Mouse (Mus musculus): Measurements from ENCODE around the gene Olfr374. TPM values are rescaled to one million over a fixed set of nuclear protein-coding genes. Genes with fewer than 3 reads are reported as not detected.
"Not testable (repeated sequence)": the region's sequence is repeated elsewhere in the genome, so short reads cannot be mapped to it uniquely, and the experiment has no call there.

Gene Olfr374
- polyA plus RNA-seq, 1 experiment from 2014 or later, result 0.28 TPM

GRCm38 (mm10) chr8:72110876-72111275, 4.0 kb downstream of the Olfr374 start:
- WGBS, result 81% methylated on average over 6 of the region's 6 CpGs
- H3K9me3 ChIP-seq (ENCODE audit: control insufficient read depth, low read length), result no peaks in the 10 kb centered on the region
- no peak overlapping the region for H3K27ac ChIP-seq (ENCODE audit: low read depth)
- H3K9ac ChIP-seq (ENCODE audit: low read length), result no peak overlapping the region
- H3K4me3 ChIP-seq (ENCODE audit: low read depth, low read length), result no peak overlapping the region
- no peak overlapping the region for H3K4me2 ChIP-seq (ENCODE audit: low read length)
- H3K36me3 ChIP-seq (ENCODE audit: control insufficient read depth, insufficient read depth, low read length), result no peaks in the 10 kb centered on the region
- ATAC-seq (replicated peaks; ENCODE audit: low FRiP score, low TSS enrichment, low read depth) (no peak), DNase-seq (ENCODE audit: low spot score) (no peak)
- no peaks in the 10 kb centered on the region for H3K27me3 ChIP-seq (replicated peaks; ENCODE audit: control insufficient read depth, insufficient read depth, low read length)
- no peaks in the 10 kb centered on the region for H3K4me1 ChIP-seq (replicated peaks; ENCODE audit: control insufficient read depth, insufficient read depth, low read length)

GRCm38 (mm10) chr8:72112486-72112885, 5.6 kb downstream of the Olfr374 start:
- ATAC-seq (replicated peaks; ENCODE audit: low FRiP score, low TSS enrichment, low read depth), result no peak
- Histone ChIP-seq H3K9ac (ENCODE audit: low read length) (no peak overlapping the region), H3K4me3 (ENCODE audit: low read depth, low read length) (no peak overlapping the region), H3K9me3 (ENCODE audit: control insufficient read depth, low read length) (no peaks in the 10 kb centered on the region), H3K4me2 (ENCODE audit: low read length) (no peak overlapping the region), H3K27me3 (replicated peaks; ENCODE audit: control insufficient read depth, insufficient read depth, low read length) (no peaks in the 10 kb centered on the region), H3K36me3 (ENCODE audit: control insufficient read depth, insufficient read depth, low read length) (no peaks in the 10 kb centered on the region), H3K27ac (ENCODE audit: low read depth) (no peak overlapping the region), H3K4me1 (replicated peaks; ENCODE audit: control insufficient read depth, insufficient read depth, low read length) (no peaks in the 10 kb centered on the region)
- no peak for DNase-seq (ENCODE audit: low spot score)
- WGBS, result 73% methylated on average over 3 of the region's 3 CpGs

GRCm38 (mm10) chr8:72115202-72115601, 8.4 kb downstream of the Olfr374 start:
- no peak overlapping the region for H3K27ac ChIP-seq (ENCODE audit: low read depth)
- no peaks in the 10 kb centered on the region for H3K4me1 ChIP-seq (replicated peaks; ENCODE audit: control insufficient read depth, insufficient read depth, low read length)
- no peak overlapping the region for H3K9ac ChIP-seq (ENCODE audit: low read length)
- DNase-seq (ENCODE audit: low spot score) (no peak), ATAC-seq (replicated peaks; ENCODE audit: low FRiP score, low TSS enrichment, low read depth) (no peak)
- WGBS, result 92% methylated on average over 2 of the region's 2 CpGs
- H3K4me2 ChIP-seq (ENCODE audit: low read length), result no peak overlapping the region
- H3K9me3 ChIP-seq (ENCODE audit: control insufficient read depth, low read length), result no peaks in the 10 kb centered on the region
- H3K36me3 ChIP-seq (ENCODE audit: control insufficient read depth, insufficient read depth, low read length), result no peaks in the 10 kb centered on the region
- no peaks in the 10 kb centered on the region for H3K27me3 ChIP-seq (replicated peaks; ENCODE audit: control insufficient read depth, insufficient read depth, low read length)
- no peak overlapping the region for H3K4me3 ChIP-seq (ENCODE audit: low read depth, low read length)

GRCm38 (mm10) chr8:72118616-72119015, 11.8 kb downstream of the Olfr374 start:
- no peak for DNase-seq (ENCODE audit: low spot score)
- H3K4me2 ChIP-seq (ENCODE audit: low read length), result no peak overlapping the region
- H3K36me3 ChIP-seq (ENCODE audit: control insufficient read depth, insufficient read depth, low read length), result no peaks in the 10 kb centered on the region
- H3K4me1 ChIP-seq (replicated peaks; ENCODE audit: control insufficient read depth, insufficient read depth, low read length), result no peaks in the 10 kb centered on the region
- H3K9ac ChIP-seq (ENCODE audit: low read length), result no peak overlapping the region
- H3K27me3 ChIP-seq (replicated peaks; ENCODE audit: control insufficient read depth, insufficient read depth, low read length), result no peaks in the 10 kb centered on the region
- 43% methylated on average over 4 of the region's 4 CpGs for WGBS
- H3K27ac ChIP-seq (ENCODE audit: low read depth), result no peak overlapping the region
- H3K4me3 ChIP-seq (ENCODE audit: low read depth, low read length), result no peak overlapping the region
- no peaks in the 10 kb centered on the region for H3K9me3 ChIP-seq (ENCODE audit: control insufficient read depth, low read length)
- no peak for ATAC-seq (replicated peaks; ENCODE audit: low FRiP score, low TSS enrichment, low read depth)

- H3K4me3 ChIP-seq (ENCODE audit: low read depth, low read length); H3K9ac ChIP-seq (ENCODE audit: low read length); ATAC-seq (replicated peaks; ENCODE audit: low FRiP score, low TSS enrichment, low read depth); H3K4me1 ChIP-seq (replicated peaks; ENCODE audit: control insufficient read depth, insufficient read depth, low read length); H3K27me3 ChIP-seq (replicated peaks; ENCODE audit: control insufficient read depth, insufficient read depth, low read length); H3K4me2 ChIP-seq (ENCODE audit: low read length); DNase-seq (ENCODE audit: low spot score); H3K9me3 ChIP-seq (ENCODE audit: control insufficient read depth, low read length); H3K36me3 ChIP-seq (ENCODE audit: control insufficient read depth, insufficient read depth, low read length); H3K27ac ChIP-seq (ENCODE audit: low read depth): not testable (repeated sequence)
- WGBS, result 52% methylated on average over 3 of the region's 3 CpGs
These were observed 14.6 kb downstream of the Olfr374 start for GRCm38 (mm10) chr8:72121486-72121885.

- Histone ChIP-seq H3K4me1 (replicated peaks; ENCODE audit: control insufficient read depth, insufficient read depth, low read length) (no peaks in the 10 kb centered on the region), H3K27me3 (replicated peaks; ENCODE audit: control insufficient read depth, insufficient read depth, low read length) (no peaks in the 10 kb centered on the region), H3K9me3 (ENCODE audit: control insufficient read depth, low read length) (no peaks in the 10 kb centered on the region), H3K27ac (ENCODE audit: low read depth) (no peak overlapping the region), H3K4me2 (ENCODE audit: low read length) (no peak overlapping the region), H3K9ac (ENCODE audit: low read length) (no peak overlapping the region), H3K36me3 (ENCODE audit: control insufficient read depth, insufficient read depth, low read length) (no peaks in the 10 kb centered on the region), H3K4me3 (ENCODE audit: low read depth, low read length) (no peak overlapping the region)
- 66% methylated on average over 1 of the region's 1 CpGs for WGBS
- no peak; the same call in 1 of the 2 replicates for ATAC-seq (replicated peaks; ENCODE audit: low FRiP score, low TSS enrichment, low read depth)
- DNase-seq (ENCODE audit: low spot score), result no peak
These were observed 15.2 kb downstream of the Olfr374 start for GRCm38 (mm10) chr8:72121997-72122396.

- Histone ChIP-seq H3K4me3 (ENCODE audit: low read depth, low read length) (no peak overlapping the region), H3K27ac (ENCODE audit: low read depth) (no peak overlapping the region), H3K9me3 (ENCODE audit: control insufficient read depth, low read length) (no peaks in the 10 kb centered on the region), H3K27me3 (replicated peaks; ENCODE audit: control insufficient read depth, insufficient read depth, low read length) (no peaks in the 10 kb centered on the region), H3K36me3 (ENCODE audit: control insufficient read depth, insufficient read depth, low read length) (no peaks in the 10 kb centered on the region), H3K4me1 (replicated peaks; ENCODE audit: control insufficient read depth, insufficient read depth, low read length) (no peaks in the 10 kb centered on the region), H3K9ac (ENCODE audit: low read length) (no peak overlapping the region), H3K4me2 (ENCODE audit: low read length) (no peak overlapping the region)
- 53% methylated on average over 1 of the region's 1 CpGs for WGBS
- ATAC-seq (replicated peaks; ENCODE audit: low FRiP score, low TSS enrichment, low read depth) (no peak), DNase-seq (ENCODE audit: low spot score) (no peak)
These were observed 21.0 kb downstream of the Olfr374 start for GRCm38 (mm10) chr8:72127834-72128233.

GRCm38 (mm10) chr8:72131251-72131650, 24.4 kb downstream of the Olfr374 start:
- Histone ChIP-seq H3K36me3 (ENCODE audit: control insufficient read depth, insufficient read depth, low read length) (no peaks in the 10 kb centered on the region), H3K27ac (ENCODE audit: low read depth) (no peak overlapping the region), H3K4me2 (ENCODE audit: low read length) (no peak overlapping the region), H3K4me3 (ENCODE audit: low read depth, low read length) (no peak overlapping the region), H3K27me3 (replicated peaks; ENCODE audit: control insufficient read depth, insufficient read depth, low read length) (no peaks in the 10 kb centered on the region), H3K9ac (ENCODE audit: low read length) (no peak overlapping the region), H3K9me3 (ENCODE audit: control insufficient read depth, low read length) (no peaks in the 10 kb centered on the region), H3K4me1 (replicated peaks; ENCODE audit: control insufficient read depth, insufficient read depth, low read length) (peaks cover 5% of the 10 kb centered on the region)
- 62% methylated on average over 2 of the region's 2 CpGs for WGBS
- ATAC-seq (replicated peaks; ENCODE audit: low FRiP score, low TSS enrichment, low read depth) (no peak), DNase-seq (ENCODE audit: low spot score) (no peak)

- no peak overlapping the region for H3K9ac ChIP-seq (ENCODE audit: low read length)
- no peak overlapping the region for H3K27ac ChIP-seq (ENCODE audit: low read depth)
- no peaks in the 10 kb centered on the region for H3K9me3 ChIP-seq (ENCODE audit: control insufficient read depth, low read length)
- no peaks in the 10 kb centered on the region for H3K27me3 ChIP-seq (replicated peaks; ENCODE audit: control insufficient read depth, insufficient read depth, low read length)
- H3K4me2 ChIP-seq (ENCODE audit: low read length), result no peak overlapping the region
- no peaks in the 10 kb centered on the region for H3K36me3 ChIP-seq (ENCODE audit: control insufficient read depth, insufficient read depth, low read length)
- 77% methylated on average over 2 of the region's 2 CpGs for WGBS
- no peak for ATAC-seq (replicated peaks; ENCODE audit: low FRiP score, low TSS enrichment, low read depth)
- no peak for DNase-seq (ENCODE audit: low spot score)
- no peak overlapping the region for H3K4me3 ChIP-seq (ENCODE audit: low read depth, low read length)
- peaks cover 6% of the 10 kb centered on the region for H3K4me1 ChIP-seq (replicated peaks; ENCODE audit: control insufficient read depth, insufficient read depth, low read length)
These were observed 25.1 kb downstream of the Olfr374 start for GRCm38 (mm10) chr8:72131901-72132300.

Measured in intestine, embryonic 14.5 days (tissue).